In genomic region chr2:152951850-152952720, GRCm38 (mm10) we compare ENCODE assay signal across 8 mouse cellular contexts. TPM values are rescaled to one million over a fixed set of nuclear protein-coding genes. Genes with fewer than 3 reads are reported as not detected.
DNase-seq lines count a peak whose midpoint lies in the region; ATAC-seq and TF ChIP-seq lines count a peak whose summit lies in the region.

No protein-coding gene starts in this region.

- 24% methylated on average over 13 of the region's 13 CpGs for WGBS in liver, adult 2 months
- WGBS in embryonic facial prominence, embryonic 14.5 days, result 15% methylated on average over 13 of the region's 13 CpGs
- WGBS in intestine, postnatal 0 days, result 21% methylated on average over 13 of the region's 13 CpGs

- no peak overlapping the region for H3K9ac ChIP-seq in liver, adult 2 months (ENCODE audit: low read depth, low read length)
- H3K9ac ChIP-seq in embryonic facial prominence, embryonic 14.5 days (ENCODE audit: low read depth, low read length), result peak overlapping the region; percentile 64
- no peak overlapping the region for H3K9ac ChIP-seq in intestine, postnatal 0 days (ENCODE audit: low read depth, low read length)

- H3K36me3 ChIP-seq in liver, adult 2 months (ENCODE audit: control insufficient read depth, insufficient read depth, low read length), result no peaks in the 10 kb centered on the region
- H3K36me3 ChIP-seq in embryonic facial prominence, embryonic 14.5 days (ENCODE audit: control insufficient read depth, insufficient read depth, low read length), result no peaks in the 10 kb centered on the region
- H3K36me3 ChIP-seq in intestine, postnatal 0 days (ENCODE audit: control insufficient read depth, insufficient read depth), result no peaks in the 10 kb centered on the region

- no peaks in the 10 kb centered on the region for H3K79me2 ChIP-seq in liver, adult 2 months (ENCODE audit: control insufficient read depth, insufficient read depth, low read length)

- H3K4me1 ChIP-seq in liver, adult 2 months (ENCODE audit: control insufficient read depth, insufficient read depth, low read length), result no peaks in the 10 kb centered on the region; the same call in 1 of the 2 replicates
- no peaks in the 10 kb centered on the region for H3K4me1 ChIP-seq in embryonic facial prominence, embryonic 14.5 days (ENCODE audit: control insufficient read depth, insufficient read depth, low read length)
- H3K4me1 ChIP-seq in intestine, postnatal 0 days (replicated peaks; ENCODE audit: control insufficient read depth, insufficient read depth, low read length), result no peaks in the 10 kb centered on the region

- peak overlapping the region; percentile 97 for H3K4me2 ChIP-seq in embryonic facial prominence, embryonic 14.5 days (ENCODE audit: low read depth, low read length)
- H3K4me2 ChIP-seq in intestine, postnatal 0 days (replicated peaks; ENCODE audit: low read depth), result peak overlapping the region; percentile 91

- peak overlapping the region; percentile 53; the same call in 1 of the 2 replicates for H3K4me3 ChIP-seq in liver, adult 2 months (ENCODE audit: insufficient read depth, low read depth, low read length)
- peak overlapping the region; percentile 63 for H3K4me3 ChIP-seq in embryonic facial prominence, embryonic 14.5 days (ENCODE audit: low read depth, low read length)
- peak overlapping the region; percentile 56 for H3K4me3 ChIP-seq in intestine, postnatal 0 days (ENCODE audit: low read depth, low read length)

- no peak for TF ChIP-seq CTCF in liver, adult 2 months (IDR thresholded peaks at IDR 0.05; ENCODE audit: low read depth, low read length)
- TF ChIP-seq CTCF in intestine, postnatal 0 days (IDR thresholded peaks at IDR 0.05; ENCODE audit: low read depth), result no peak

- no peak for TF ChIP-seq POLR2A in liver, adult 2 months (IDR thresholded peaks at IDR 0.05; ENCODE audit: extremely low read depth, insufficient read depth, low read length)

- no peaks in the 10 kb centered on the region for H3K9me3 ChIP-seq in embryonic facial prominence, embryonic 14.5 days (ENCODE audit: control insufficient read depth, low read length)
- no peaks in the 10 kb centered on the region for H3K9me3 ChIP-seq in intestine, postnatal 0 days (ENCODE audit: control insufficient read depth)

- no peak overlapping the region for H3K27ac ChIP-seq in liver, adult 2 months (replicated peaks; ENCODE audit: insufficient read depth, low read depth, low read length)
- no peak overlapping the region for H3K27ac ChIP-seq in embryonic facial prominence, embryonic 14.5 days (replicated peaks; ENCODE audit: low read depth, low read length)
- no peak overlapping the region for H3K27ac ChIP-seq in intestine, postnatal 0 days (ENCODE audit: low read depth, low read length)

- no peak for ATAC-seq in embryonic facial prominence, embryonic 14.5 days (ENCODE audit: low read depth)
- no peak for ATAC-seq in intestine, postnatal 0 days

- H3K27me3 ChIP-seq in liver, adult 2 months (ENCODE audit: control insufficient read depth, insufficient read depth, low read length), result peaks cover 12% of the 10 kb centered on the region
- peaks cover 37% of the 10 kb centered on the region for H3K27me3 ChIP-seq in embryonic facial prominence, embryonic 14.5 days (replicated peaks; ENCODE audit: control insufficient read depth, insufficient read depth, low read length)
- H3K27me3 ChIP-seq in intestine, postnatal 0 days (replicated peaks; ENCODE audit: control insufficient read depth, insufficient read depth, low read length), result peaks cover 27% of the 10 kb centered on the region

- no peak for DNase-seq in liver, adult 2 months (ENCODE audit: extremely low read depth, low read depth, low spot score)
- DNase-seq in liver, result no peak
- DNase-seq in embryonic facial prominence, embryonic 14.5 days (ENCODE audit: low spot score), result peak; percentile 23
- peak; percentile 62 for DNase-seq in retina, postnatal 1 day
- no peak for DNase-seq in cerebellum, adult 11-12 months
- DNase-seq in ovary, postnatal 14 days (ENCODE audit: low spot score), result no peak
- DNase-seq in kidney, postnatal 25 days, result no peak

RNA-seq across cellular contexts. Expression of gene Dusp15, which starts 0.6 kb away (rescaled TPM):
- not detected in 2 replicates for total RNA-seq in liver, adult 2 months (2014; rRNA removed)
- polyA plus RNA-seq in liver, adult 2 months (2012; rRNA removed), result not detected in 2 replicates
- polyA plus RNA-seq in embryonic facial prominence, embryonic 14.5 days (2014; fragmentation: Nextera tagmentation; extraction: Ambion mirVana), result 0.59 and 1.4 TPM in 2 replicates
- 0.13 TPM in 1 of 2 replicates, not detected in the other for polyA plus RNA-seq in intestine, postnatal 0 days (2015; fragmentation: Nextera tagmentation; extraction: Ambion mirVana)

RNA-seq across cellular contexts. Expression of gene Ttll9, which starts 10.2 kb away (rescaled TPM):
- total RNA-seq in liver, adult 2 months (2014; rRNA removed), result 0.20 TPM in 1 of 2 replicates, not detected in the other
- 0.11 and 0.19 TPM in 2 replicates for polyA plus RNA-seq in liver, adult 2 months (2012; rRNA removed)
- polyA plus RNA-seq in embryonic facial prominence, embryonic 14.5 days (2014; fragmentation: Nextera tagmentation; extraction: Ambion mirVana), result 1.1 and 1.2 TPM in 2 replicates
- polyA plus RNA-seq in intestine, postnatal 0 days (2015; fragmentation: Nextera tagmentation; extraction: Ambion mirVana), result 0.65 TPM in 1 of 2 replicates, not detected in the other

RNA-seq across cellular contexts. Expression of gene Foxs1, which starts 19.1 kb away (rescaled TPM):
- total RNA-seq in liver, adult 2 months (2014; rRNA removed), result 0.34 TPM in 1 of 2 replicates, not detected in the other
- polyA plus RNA-seq in liver, adult 2 months (2012; rRNA removed), result 1.1 and 1.6 TPM in 2 replicates
- 3.7 and 4.3 TPM in 2 replicates for polyA plus RNA-seq in embryonic facial prominence, embryonic 14.5 days (2014; fragmentation: Nextera tagmentation; extraction: Ambion mirVana)
- 2.1 and 2.9 TPM in 2 replicates for polyA plus RNA-seq in intestine, postnatal 0 days (2015; fragmentation: Nextera tagmentation; extraction: Ambion mirVana)

RNA-seq across cellular contexts. Expression of gene Mylk2, which starts 40.9 kb away (rescaled TPM):
- total RNA-seq in liver, adult 2 months (2014; rRNA removed), result 0.09 TPM in 1 of 2 replicates, not detected in the other
- not detected in 2 replicates for polyA plus RNA-seq in liver, adult 2 months (2012; rRNA removed)
- polyA plus RNA-seq in embryonic facial prominence, embryonic 14.5 days (2014; fragmentation: Nextera tagmentation; extraction: Ambion mirVana), result 0.51 and 1.3 TPM in 2 replicates
- polyA plus RNA-seq in intestine, postnatal 0 days (2015; fragmentation: Nextera tagmentation; extraction: Ambion mirVana), result 0.07 TPM in 1 of 2 replicates, not detected in the other

Comparison
In these comparisons a context has a peak if more than half of its experiments do, and no peak if none do; other contexts are left out.
1. DNase-seq: peak in embryonic facial prominence, embryonic 14.5 days (single experiment) and retina, postnatal 1 day (single experiment); none in liver, adult 2 months (single experiment), liver (single experiment), cerebellum, adult 11-12 months (single experiment), ovary, postnatal 14 days (single experiment) and kidney, postnatal 25 days (0 of 2).
2. Peak in every context shown above with its lines, with median percentiles within 50 percentile points of each other: H3K4me3 ChIP-seq.